Mouse (Mus musculus) urinary bladder, postnatal 10 days (tissue): ENCODE measurements around the gene Zfp612.
"Not testable (repeated sequence)": the region's sequence is repeated elsewhere in the genome, so short reads cannot be mapped to it uniquely, and the experiment has no call there.

ENCODE experiments used
- DNase-seq: peaks from one replicate; pipeline ENCODE4 v3.0.0; 2022; ENCODE audit warnings: low spot score

The Zfp612 gene

DNA sequence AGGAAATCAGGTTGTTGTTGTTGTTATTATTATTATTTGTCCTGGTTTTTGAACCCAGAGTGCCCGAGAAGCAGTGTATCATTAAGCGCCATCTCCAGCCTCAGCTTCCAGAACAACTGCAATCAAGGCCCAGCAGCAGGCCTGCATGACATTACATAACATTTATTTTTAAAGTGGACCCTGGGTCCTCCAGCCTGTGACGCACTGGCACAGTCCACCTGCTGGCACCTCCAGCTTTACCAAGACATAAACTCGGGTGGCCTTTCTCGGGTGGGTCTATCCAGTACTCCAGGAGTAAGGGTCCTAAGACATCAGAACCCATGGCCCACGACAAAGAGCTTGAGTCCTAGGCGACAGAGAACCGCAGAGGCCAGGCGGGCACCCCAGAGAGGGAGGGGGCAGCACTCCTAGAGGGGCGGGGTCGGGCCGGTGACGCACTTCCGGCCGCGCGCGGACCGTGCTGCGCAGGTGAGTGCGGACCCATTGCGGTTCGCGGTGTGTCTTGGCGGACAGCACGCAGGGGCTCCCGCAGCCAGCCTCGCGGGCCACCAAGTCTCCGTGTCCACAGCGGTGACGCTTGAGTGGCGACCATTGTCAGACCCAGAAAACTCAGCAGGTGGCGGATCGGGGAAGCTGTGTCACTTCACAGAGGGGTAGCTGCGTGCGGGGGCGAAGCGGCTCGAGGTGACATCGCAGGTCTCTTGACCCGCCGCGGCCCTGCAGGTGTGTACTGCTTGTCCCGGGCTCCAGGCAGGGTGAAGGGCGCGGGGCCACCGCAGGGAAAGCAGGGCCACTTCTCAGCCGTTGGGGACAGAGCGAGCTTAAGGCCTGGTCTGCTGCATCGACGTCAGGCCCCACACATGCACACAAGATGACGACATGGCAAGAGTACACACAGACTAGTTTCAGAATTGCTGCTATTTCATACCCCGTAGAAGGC is at the start of gene Zfp612:
Zfp612 (plus strand) TSS at position 465 of the 940 bp plus-strand sequence.
- no peak for DNase-seq

DNA sequence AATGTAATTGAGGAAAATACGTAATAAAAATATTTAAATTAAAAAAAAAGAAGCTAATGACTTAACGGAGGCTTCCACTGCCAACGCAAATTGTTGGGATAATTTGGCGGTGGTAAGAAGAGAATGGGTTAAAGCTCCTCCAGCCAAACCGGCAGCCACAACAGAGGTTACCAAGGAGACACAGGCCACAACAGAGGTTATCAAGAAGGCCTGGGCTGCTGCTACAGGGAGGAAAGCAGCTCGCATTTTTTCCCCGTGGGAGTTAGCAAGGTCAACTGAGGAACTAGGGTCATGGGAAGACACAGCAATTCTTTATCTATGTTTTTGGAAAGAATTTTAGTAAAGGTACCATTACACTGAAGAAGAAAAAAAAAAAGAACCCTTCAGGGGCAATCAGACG is 45.8 kb upstream of the Zfp612 start:
- not testable (repeated sequence) for DNase-seq

DNA sequence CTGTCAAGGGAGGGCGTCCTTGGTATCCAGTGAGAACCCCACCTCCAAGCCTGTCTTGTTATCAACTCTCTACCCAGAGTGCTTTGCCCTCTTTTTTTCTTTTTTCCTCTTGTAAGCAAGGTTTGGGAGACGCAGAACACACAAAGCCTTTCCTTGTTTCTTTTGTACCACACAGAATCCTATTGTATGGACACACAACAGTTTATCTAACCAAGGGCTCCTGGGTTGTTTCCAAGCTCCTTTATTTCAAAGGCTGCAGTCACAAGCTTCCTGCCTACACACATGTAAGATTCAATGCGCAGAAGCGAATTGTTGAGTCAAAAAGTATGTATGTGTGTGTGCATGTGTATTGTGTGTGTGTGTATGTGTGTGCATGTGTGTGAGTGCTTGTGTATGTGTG is 45.2 kb upstream of the Zfp612 start:
- DNase-seq: no peak

DNA sequence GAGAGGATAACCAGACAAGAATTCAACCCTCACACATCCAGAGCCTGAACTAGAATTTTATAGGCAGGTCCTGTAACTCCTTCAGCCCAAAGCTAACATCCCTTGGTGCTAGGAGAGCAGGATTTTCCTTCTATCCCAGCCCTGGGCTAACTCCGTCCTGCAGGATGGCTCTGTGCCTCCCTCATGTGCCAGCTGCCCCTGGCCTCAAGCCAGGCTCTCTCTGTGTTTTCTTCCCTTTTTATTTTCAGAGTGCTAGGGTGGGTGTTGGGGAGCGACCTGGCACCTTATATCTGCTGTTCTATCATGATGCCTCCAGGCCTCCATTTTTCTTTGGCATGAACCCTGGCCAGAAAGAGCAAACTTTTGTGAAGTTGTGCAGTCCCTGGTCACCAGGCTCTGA is 43.4 kb upstream of the Zfp612 start:
- no peak for DNase-seq

DNA sequence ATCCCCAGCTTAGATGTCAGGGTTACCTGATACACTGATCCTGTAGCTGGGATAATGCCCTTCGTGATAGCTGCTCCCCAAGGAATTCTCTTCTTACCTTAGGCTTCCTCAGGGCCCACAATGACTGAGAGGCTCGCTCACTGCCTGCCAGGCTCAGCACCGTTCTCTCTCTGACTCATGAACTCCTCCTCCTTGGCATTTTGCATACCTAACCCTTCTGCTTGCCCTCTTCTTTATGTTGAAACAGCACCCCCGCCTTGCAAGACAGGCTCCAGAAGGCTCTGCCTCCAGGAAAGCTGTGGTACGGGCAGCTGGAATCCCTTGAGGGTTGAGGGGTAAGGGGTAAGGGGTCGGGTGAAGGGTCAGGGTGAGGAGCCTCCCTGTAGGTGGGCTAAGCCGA is 40.3 kb upstream of the Zfp612 start:
- DNase-seq: no peak

DNA sequence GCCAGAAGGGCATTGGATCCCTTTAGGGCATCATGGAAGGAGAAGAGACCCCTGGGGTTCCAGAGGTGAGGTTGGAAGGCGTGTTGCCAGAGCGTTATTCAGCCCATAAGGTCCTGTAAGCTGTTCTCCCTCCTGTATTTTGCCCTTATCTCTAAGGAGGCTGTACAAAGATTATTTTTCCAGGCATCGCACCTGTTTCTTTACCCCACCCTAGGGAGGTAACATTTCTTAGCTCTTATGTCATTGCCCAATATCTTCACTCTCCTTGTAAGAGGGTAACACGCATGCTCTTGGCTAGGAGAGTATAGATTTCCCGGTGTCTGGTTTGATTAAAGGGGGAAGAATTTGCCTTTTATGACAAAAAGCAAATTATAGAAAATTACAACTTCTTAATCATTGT is 39.9 kb upstream of the Zfp612 start, which contains the start of gene Chst4:
Chst4 (minus strand) TSS at position 82 of the 400 bp plus-strand sequence.
- no peak for DNase-seq

DNA sequence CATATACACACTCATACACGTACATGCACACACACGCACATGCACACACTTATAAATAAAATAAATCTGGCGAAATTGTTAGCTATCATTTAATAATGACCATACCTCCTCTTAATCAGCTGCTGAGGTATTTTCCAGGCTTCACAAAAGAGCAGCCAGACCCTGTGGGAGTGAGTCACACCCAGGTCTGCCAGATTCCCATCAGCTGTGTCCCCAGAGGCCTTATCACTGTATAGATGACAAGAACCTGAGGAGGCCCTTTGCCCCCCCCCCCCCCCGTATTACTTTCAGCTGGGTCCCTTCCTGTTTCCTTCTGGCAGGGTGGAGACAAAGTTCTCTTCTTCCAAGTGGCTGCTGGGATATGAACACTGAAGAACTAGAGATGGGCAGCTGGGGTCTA is 39.0 kb upstream of the Zfp612 start:
- no peak for DNase-seq

DNA sequence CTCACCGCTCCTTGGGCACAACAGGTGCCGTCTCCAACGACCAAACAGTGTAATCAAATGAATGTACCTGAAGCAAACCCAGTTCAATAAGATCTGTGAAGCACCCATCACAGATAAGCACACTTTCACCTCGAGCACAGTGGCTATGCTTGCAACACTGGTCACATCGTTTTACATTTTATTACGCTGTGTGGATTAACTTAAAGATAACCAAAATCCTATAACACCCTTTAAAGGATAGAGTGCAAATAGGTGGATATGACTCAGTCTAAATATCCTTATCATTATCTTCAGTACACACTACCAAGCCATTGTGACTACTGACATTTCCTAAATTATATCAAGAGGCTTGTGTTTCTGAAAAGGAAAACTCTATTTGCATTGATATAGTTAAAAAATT is 28.3 kb upstream of the Zfp612 start:
- DNase-seq: no peak

DNA sequence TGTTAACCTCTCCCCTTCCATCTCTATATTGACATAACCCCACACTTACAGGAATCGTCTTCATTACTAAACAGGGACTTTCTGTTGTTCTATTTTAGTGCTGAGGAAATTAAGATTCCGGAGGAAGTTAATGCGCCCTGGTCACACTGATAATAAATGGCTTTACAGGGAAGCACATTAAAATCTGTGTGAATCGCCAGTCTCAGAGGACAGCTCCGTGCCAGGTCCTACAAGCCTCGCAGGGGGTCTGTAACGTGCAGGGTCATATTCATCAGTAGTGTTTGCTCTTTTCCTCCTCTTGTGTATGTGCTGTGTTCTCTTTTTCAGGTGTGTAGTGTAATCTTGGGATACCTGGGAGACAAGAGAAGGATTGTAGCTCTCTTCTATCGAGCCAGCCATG is 21.3 kb upstream of the Zfp612 start:
- DNase-seq: no peak

DNA sequence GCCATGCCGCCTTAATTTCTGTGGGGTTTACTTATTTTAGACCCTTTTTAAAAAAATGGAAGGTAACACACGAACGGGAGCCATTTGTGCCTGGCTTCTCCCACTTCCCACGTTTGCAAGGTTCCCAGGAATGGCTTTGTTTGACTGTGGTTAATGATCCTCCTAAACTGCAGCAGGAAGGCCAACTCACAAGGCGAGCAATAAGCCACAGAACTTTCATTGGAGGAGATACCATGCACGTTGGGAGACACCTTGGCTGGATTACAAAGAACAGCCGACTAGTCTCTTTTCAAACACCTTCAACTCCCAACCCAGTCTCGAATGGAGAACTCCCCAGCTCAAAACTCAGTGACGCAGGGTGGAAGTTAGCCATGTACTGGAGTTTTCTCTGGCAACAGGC is 15.4 kb upstream of the Zfp612 start:
- DNase-seq: no peak

DNA sequence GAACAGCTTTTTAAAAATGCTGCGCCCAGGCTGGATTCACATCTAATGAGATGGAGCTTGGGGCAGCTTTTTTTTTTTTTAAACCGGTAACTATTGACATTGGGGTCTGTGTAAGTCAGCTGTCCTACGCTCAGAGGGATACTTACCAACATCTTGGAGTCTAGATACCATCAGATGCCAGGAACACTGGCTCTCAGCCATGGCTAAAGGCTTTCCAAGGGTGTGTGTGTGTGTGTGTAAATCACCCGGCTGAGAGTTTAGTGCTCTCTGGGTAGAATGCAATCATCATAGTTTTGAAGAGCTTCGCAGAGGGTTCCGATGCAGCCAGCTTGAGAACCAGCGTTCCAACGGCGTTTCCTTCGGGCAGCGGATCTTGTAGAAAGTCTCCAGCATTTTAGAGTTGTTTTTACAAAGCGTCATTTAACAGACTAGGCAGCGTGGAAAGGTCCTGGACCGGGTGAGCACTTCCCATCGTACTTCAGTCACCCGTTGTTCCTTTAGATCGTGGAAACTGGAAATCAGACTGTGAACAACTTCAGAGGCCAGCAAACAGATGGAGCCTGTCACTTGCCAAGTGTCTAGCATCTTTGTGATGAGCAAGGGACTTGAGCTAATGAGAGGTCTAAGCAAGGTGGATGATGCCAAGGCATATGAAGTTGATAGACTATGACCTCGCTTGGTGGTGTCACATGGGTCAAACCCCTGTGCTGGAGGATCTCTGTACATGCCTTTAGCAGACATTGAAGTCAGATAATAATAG is 14.8 kb upstream of the Zfp612 start:
- DNase-seq: no peak

DNA sequence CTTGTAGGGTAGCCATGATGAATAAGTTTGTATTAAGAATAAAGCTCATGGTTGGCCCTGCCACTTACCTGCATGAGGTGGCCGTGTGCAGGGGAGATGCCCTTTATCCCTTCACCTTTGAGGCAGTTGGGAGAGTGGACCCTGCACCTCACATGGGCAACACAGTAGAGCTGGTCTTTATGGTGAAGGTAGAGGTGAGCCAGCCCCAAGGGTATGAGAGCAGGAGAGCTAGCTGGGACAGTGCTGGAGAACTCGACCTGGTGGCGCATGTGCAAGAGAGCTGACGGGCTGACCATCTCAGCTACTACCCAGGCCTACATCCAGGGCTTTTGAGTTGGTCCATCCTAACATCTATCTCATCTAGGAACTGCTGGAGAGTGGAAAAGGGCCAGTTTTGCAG is 13.9 kb upstream of the Zfp612 start:
- no peak for DNase-seq

DNA sequence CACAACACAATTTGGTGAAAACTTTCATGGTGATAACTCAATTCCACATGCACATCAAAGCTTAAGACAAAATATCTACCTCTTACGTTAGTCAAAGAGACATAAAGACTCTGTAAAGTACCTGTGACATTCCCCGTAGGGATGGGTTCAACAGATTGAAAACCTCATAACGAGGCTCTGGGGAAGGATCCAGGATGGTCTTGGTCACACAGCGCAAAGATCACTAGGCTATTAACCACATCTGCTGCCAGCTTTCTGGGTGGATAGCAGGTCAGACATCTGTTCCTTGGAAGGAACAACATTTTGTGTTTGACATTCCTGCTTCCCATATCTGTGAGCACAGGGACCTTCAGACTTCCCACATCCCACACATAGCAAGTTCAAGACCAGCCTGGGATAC is 9.8 kb upstream of the Zfp612 start:
- no peak for DNase-seq

DNA sequence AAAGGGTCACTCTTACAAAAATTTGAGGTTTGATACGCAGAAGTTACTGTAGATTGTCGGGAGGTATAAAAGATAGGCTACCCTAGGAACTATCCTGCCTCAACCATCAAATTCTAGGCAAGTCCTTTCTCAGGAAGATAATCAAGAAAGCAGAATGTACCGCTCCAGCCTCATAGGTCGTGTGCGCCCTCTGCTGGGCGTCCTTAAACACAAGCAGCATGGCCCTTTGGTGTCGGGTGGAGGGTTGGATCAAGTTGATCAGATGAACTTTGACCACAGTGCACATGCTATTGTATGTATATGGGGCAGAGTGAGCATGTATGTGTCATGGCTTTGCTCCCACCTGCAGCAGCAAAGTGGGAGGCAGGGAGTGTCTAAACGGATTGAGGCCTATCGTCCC is 7.9 kb upstream of the Zfp612 start:
- DNase-seq: no peak

DNA sequence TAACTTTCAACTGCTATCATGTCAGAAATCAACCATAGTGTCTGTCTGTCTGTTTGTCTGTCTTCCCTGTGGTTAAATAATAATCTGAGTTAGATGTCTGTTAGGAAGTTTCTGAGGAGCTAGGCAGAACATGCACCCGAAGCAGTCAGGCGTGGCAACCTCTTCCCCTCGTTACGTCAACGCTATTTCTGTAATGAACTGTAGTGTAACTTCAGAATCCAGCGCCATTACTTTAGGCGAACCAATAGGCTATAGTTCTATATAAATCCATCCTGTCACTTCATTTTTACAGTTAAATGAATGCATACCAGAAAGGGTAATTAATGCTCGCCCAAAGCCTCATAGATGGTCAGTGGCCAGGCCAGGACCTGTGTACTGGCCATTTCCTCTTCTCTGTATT is 5.0 kb upstream of the Zfp612 start:
- DNase-seq: no peak

DNA sequence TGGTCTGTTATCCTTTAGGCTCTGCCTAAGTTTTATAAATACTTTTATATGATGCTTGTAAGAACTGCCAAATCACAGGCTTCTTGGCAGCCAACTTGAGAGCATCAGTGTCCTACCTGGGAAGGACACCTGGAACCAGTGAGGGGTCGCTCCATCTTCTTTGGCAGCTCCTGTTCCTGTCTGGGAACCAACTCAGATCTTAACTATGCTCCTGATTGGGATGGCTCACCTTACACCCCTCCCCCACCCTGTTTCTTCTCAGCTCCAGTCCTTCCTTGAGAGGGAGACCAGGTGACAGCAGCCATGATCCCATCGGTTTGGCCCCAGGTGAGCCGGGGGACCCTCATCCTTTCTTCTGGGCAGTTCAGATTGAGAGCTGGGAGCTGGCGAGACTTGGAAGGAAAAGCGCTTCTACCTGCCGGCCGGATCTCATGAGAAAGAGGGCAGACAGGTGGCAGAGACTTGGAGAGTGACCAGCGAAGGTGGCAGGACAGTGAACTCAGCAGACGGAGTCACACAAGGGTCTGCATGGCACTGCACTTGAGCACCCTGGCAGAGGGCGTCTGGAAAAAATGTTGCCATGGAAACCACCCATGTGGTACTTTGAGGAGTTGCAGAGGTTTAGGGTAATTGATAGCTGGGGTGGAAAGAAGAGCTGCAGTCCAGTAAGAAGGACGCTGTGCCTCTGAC is 3.0 kb downstream of the Zfp612 start:
- no peak for DNase-seq

DNA sequence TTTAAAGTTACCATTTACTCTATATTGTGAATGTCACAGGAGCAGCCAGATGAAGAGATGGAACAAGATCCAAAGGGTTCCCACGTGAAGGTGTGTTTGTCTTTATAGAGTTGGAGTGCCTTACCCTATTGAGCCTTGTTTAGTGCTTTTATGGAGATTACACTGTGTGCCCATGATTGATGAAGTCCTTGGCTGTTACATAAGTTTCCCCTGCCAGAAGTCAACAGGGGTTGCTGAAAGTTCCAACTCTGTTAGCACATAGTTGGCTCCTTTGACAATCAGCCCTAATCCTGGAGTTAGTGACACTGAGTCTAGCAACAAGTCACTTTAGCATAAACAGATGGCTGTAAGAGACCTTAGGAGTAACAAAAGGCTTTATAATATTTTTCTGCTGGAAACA is 12.3 kb downstream of the Zfp612 start:
- DNase-seq: no peak

DNA sequence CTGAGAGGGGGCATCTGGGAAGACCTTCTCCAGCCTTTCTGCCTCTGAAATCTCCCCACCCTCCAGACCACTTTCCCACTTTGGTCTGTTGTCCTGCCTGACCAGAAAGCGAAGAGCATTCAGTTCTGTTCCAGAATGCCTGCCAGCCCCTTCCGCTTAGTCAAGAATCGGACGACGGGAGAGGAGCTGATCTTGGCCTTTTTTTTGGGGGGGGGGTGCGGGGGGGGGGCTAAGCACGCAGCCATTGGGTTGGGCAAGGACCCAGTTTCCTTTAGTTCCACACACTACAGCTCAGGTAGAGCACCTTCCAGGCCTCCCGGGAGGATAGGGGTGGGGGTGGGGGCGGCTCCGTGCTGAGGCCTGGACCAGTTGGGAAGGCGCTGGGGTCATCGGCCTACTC is 21.4 kb downstream of the Zfp612 start, which contains the start of gene Gm21964:
Gm21964 (plus strand) TSS at position 301 of the 400 bp plus-strand sequence.
- no peak for DNase-seq

DNA sequence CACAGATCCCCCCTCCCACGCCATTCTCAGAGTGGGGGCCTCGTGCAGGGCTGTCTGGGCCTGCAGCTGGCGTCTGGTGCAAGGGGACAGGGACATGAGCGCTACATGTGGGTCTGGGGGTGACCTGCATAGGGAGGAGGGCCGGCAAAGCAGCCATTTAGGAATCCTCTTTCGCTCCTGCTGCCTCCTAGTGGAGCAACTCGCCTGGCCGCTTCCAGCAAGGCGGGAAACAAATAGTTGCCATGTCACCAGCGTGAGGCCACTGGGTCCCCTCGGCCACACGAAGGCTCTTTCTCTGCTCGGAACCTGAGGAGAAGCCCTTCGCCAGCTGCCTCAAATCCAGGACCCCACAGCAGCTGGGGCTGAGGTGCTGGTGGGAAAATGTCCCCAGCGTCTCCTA is 22.1 kb downstream of the Zfp612 start:
- DNase-seq: no peak

DNA sequence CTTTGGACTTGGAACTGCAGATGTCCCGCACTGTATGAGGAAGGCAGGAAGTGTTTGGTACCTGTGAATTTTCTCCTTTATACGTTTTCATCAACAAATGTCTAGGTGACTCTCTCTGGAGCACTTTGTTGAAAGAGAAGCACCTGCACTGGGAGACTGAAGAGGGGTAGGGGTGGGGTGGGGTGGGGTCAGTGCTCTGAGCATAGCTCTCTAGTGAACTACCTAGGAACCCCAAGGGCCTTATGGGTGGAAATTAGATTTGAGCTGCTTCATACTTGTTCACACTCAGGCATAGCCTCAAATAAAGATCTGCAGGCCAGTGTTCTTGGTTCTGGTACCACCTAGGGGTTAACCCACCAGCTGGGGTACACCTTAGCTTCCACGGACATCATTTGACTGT is 23.1 kb downstream of the Zfp612 start, which contains the start of gene Gm17720:
Gm17720 (minus strand) TSS at position 101 of the 400 bp plus-strand sequence.
- no peak for DNase-seq

DNA sequence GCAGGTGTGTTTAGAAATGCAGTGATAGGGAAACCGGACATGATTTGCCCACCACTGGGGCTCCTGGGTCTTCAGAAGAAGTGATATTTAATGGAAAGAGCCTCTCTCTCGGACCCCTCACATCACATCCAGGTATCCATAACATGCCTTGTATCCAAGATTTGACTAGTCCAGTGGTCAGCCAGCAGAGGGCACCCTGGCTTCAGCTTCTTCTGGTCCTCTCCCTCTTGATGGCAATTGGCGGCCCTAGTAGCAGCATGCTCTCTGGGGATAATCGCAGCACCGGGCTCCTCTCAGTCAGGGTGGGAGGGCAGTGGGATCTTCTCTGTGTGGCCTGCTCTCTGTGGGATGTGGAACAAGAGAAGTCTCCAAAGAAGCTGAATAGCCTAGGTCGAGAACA is 40.2 kb downstream of the Zfp612 start:
- DNase-seq: no peak

DNA sequence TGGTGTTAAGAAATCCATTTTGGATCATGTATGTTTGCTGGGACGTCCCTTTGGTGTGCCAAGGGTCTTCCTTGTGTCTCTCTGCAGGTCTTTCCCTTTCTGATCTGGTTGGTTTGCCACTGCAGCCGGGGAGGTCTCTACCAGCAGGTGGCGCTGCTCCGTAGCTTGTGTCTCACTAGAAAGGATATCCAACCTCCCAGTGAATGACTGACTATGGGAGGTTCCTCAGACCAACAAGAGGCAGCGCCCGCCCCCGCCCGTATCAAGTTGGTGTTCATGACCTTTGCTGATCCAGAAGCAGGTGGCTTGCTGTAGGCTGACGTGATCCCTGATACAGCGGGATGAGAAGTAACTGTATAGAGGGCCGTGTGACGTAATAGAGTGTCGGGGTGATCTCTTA is 51.0 kb downstream of the Zfp612 start:
- no peak for DNase-seq
